Mouse (Mus musculus) left cerebral cortex, postnatal 25 days (tissue): ENCODE data around the gene Jaml. TPM values are rescaled to one million over a fixed set of nuclear protein-coding genes. Genes with fewer than 3 reads are reported as not detected.

Experiments used
- DNase-seq, 2 experiments: peaks; one replicate each; pipeline ENCODE4 v3.0.0; 2022; ENCODE audit warnings: low spot score in 2 of 2, mixed read lengths in 1 of 2
- intact Hi-C: fragments of 180-260 bp; cut with DNase I; formaldehyde crosslinking; loops from one replicate; pipeline ENCODE4 v1.15.1; 2025
- total RNA-seq, 2 experiments: library from RNA; stranded (reverse); gene quantifications; 2 replicates each; pipeline ENCODE4 v1.2.3; 2021

Jaml gene
- total RNA-seq, 2 experiments from 2014 or later: 0.87 to 0.89 TPM

- intact Hi-C loops: no loop called here
- no peak for DNase-seq
Measured at GRCm38 (mm10) chr9:45119316-45119953, 40.5 kb downstream of the Jaml start.

GRCm38 (mm10) chr9:45119954-45120530, 41.1 kb downstream of the Jaml start:
- intact Hi-C loops: loop anchor here (2.0 to 5.0 kb wide), 3 partner anchors 27 to 267 kb away; partner anchors contain the start of gene Mpzl3
- DNase-seq: no peak

DNA sequence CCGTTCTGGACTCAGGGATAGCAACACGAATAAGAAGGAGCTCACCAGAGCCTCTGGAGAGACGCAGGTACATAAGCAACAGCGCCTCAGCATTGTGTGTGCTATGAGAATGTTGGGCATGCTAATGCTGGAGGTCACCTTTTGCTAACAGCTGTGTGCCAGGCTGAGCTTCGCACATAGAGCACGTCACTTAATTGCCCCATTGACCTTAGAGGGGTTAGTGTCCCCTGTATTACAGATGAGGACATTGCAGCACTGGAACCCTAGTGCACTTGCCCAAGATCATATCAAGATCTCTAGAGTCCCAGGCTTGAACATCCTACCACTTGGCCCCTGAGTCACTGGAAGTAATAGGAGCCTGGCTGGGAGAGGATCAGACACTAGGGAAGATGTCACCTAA, 41.6 kb downstream of the Jaml start:
- no peak for DNase-seq
- intact Hi-C loops: loop anchor here (2.0 to 5.0 kb wide), 3 partner anchors 26 to 267 kb away; partner anchors contain the start of gene Mpzl3

DNA sequence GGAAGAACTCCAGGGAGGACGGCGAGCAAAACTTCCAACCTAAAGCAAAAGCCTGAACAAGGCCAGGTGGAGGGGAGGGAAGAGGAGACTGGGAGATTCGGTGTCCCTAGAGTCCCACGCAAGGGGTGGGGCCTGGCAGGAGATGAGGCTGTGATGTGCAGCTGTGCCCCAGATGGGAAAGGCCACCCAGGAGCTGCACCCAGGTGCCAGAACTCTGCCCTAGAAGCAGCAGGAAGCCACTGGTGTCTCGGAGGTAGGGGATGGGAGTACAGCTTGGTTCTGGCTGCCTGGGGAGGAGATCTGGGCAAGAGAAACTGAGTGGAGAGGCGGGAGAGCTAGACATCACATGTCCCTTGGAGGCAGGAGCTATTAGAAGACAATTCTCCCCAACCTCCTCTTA, 42.0 kb downstream of the Jaml start:
- intact Hi-C loops: loop anchor here (2.0 to 5.0 kb wide), 3 partner anchors 26 to 266 kb away; partner anchors contain the start of gene Mpzl3
- peak in 1 of 2 experiments; percentile 52 for DNase-seq

DNA sequence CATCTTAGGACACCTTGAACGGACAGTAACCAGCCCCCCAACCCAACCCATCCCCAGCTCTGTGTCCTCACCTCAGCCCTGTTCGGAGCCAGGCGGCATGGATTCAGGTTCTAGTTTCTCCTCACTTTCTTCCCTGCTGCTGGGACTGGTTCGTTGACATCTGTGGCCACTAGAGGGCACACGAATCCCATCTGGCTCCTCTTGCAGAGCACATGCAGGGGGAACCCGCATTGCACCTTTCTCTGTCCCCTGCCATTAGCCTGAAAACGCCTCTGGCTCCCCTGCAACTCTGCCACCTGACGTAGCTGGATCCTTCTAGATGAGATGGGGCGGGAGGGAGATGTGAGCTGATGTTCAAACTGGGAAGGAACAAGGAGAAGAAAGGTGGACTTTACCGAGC, 42.8 kb downstream of the Jaml start:
- intact Hi-C loops: loop anchor here (2.0 to 5.0 kb wide), 4 partner anchors 17 to 266 kb away; partner anchors contain the start of genes Mpzl3 and Scn4b
- DNase-seq: peak; percentile 82 to 87

DNA sequence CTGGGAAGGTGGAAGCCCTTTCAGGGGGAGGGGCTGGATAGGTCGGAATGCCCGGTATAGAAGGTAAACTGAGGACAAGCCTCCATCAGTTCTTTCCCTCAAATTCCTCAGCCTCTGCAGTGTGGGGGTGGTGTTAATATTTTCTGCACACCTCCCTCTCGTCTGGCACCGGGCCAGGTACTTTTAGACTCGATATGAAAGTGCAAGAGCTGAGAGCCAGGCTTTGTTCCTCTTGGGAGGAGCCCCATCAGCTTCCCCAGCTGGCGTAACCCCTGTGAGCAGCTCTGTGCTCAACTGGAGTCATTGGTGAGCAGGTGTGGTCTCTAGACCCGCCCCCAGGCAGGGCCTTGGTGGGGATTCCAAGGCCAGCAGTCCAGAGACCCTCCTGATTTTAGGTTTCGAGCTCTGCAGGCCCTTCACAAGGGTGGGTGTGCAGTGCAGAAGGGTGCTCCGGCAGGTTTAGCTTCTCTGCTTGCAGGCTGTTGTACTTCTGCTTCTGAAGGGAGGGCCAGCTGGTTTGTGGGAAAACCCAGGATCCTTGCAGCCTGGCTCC, 43.3 kb downstream of the Jaml start:
- peak; percentile 83 to 92 for DNase-seq
- intact Hi-C loops: loop anchor here (2.0 to 5.0 kb wide), 2 partner anchors 17 to 265 kb away; partner anchors contain the start of gene Scn4b

DNA sequence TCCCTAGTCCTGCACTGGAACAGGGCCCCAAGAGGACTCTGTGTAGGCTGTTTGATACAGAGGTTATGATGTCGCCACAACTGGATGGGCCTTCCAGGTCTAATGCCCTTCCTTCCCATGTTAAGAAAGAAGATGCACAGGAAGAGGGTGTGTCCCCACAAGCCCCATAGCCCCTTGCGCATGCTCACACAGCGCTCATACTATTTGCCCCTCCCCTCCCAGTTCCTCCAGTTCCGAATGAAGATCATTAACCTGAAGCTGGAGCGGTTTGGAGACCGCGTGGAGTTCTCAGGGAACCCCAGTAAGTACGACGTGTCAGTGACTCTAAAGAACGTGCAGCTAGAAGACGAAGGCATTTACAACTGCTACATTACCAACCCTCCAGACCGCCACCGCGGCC, 46.2 kb downstream of the Jaml start:
- DNase-seq: no peak
- intact Hi-C loops: no loop called here

GRCm38 (mm10) chr9:45126941-45127340, 48.0 kb downstream of the Jaml start:
- intact Hi-C loops: no loop called here
- no peak for DNase-seq

- intact Hi-C loops: no loop called here
- no peak for DNase-seq
Measured at GRCm38 (mm10) chr9:45130119-45130518, 51.1 kb downstream of the Jaml start.

GRCm38 (mm10) chr9:45133484-45134310, 54.7 kb downstream of the Jaml start:
- intact Hi-C loops: no loop called here
- no peak for DNase-seq

DNA sequence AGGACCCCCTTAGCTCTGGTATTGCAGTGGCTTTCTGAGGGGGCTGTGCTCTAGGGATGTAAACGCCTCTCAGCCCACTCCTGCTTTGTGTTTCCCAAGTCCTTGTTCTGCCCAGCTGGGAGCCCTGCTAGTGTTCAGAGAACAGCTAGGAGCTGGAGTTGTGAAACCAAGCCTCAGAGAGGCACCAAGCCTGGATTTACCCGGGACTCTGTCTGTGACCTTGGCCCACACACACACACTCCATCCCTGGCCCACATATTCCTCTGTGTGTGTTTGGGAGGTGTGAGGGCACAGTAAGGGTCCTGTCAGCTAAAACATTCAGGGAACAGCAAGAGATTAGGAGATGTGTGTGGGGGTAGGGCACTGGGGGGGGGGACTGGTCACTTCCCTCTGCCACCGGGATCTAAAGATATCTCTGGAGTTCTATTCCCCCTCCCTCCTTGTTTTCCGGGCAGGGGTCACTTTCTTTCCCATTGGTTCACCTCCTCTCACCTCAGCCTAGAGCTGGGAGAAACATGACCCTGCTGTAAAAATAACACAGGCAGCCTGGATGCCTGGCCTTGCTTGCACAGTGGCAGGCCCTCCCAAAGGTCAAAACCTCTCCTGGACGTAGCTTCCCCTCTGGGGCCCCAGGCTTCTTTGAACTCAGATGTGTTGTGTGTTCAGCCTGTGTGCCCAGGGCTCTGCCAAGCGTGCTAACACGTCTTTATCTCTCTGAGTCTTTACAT, 57.6 kb downstream of the Jaml start:
- no peak for DNase-seq
- intact Hi-C loops: no loop called here

- intact Hi-C loops: loop anchor here (2.0 kb wide), 1 partner anchor 16 kb away; no protein-coding TSS in a partner anchor
- peak in 1 of 2 experiments; percentile 39 for DNase-seq
Measured at GRCm38 (mm10) chr9:45138191-45139032, 59.4 kb downstream of the Jaml start, which contains the start of gene Scn4b. Gene Scn4b, plus strand, starts transcription at chr9:45138395.

DNA sequence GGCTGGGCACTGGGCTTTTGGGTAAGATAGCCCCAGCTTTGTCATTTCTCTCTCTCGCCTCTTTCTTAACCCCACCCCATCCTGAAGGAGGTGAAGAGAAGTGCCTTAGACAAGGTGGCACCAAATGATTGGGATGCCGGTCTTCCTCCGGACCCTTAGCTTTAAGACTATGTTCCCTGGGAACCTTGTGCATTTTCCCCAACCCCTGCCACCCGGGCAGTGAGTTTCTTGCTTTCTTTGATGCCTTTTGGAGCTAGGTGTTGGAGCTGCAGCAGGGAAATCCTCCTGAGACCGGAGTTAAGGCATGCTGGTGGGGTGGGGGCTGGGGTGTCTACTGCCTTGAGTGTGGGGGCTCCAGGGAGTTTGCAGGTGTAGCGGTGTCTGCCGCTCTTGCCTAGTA, 60.1 kb downstream of the Jaml start:
- intact Hi-C loops: loop anchor here (2.0 kb wide), 1 partner anchor 16 kb away; no protein-coding TSS in a partner anchor

GRCm38 (mm10) chr9:45140945-45141344, 62.0 kb downstream of the Jaml start:
- intact Hi-C loops: loop anchor here (10.0 kb wide), 1 partner anchor 486 kb away; no protein-coding TSS in a partner anchor
- no peak for DNase-seq

More for the DNA sequence above, 60.1 kb downstream of the Jaml start:
- no peak for DNase-seq

GRCm38 (mm10) chr9:45142686-45143085, 63.7 kb downstream of the Jaml start:
- intact Hi-C loops: loop anchor here (10.0 kb wide), 1 partner anchor 488 kb away; no protein-coding TSS in a partner anchor
- no peak for DNase-seq

- intact Hi-C loops: loop anchor here (2.0 to 10.0 kb wide), 5 partner anchors 25 to 491 kb away; partner anchors contain the start of gene Ube4a
- DNase-seq: peak; percentile 32 to 54
Measured at GRCm38 (mm10) chr9:45145533-45146266, 66.7 kb downstream of the Jaml start.

DNA sequence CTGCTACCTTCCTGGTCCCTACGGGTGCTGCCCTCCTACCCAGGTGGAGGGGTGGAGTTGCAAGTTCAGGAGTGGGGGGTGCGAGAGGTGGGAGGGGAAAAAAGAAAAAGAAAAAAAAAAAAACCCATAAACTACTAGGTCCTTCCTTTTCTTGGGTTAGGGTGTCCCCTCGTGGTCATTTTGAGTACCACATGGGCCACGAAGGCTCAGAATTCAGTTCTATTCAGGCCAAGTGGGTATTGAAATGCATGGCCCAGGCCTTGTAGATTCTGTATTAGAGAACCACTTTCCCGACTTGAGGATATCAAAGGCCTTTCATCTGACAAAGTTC, 67.2 kb downstream of the Jaml start:
- intact Hi-C loops: loop anchor here (2.0 to 10.0 kb wide), 5 partner anchors 25 to 491 kb away; partner anchors contain the start of gene Ube4a
- peak; percentile 74 to 83 for DNase-seq
